Mouse (Mus musculus): ENCODE measurements at regions not wholly inside any gene's neighbourhood (a gene's known extent, or its start where the extent isn't known, plus 50 kb on each side); places are given as distances from the start of the nearest gene placed in this dataset.
A peak's percentile ranks its signal among the peaks of the same experiment; 100 is the strongest.

GRCm38 (mm10) chr3:130946576-130947276 lies 163.5 kb upstream of the Lef1 start:
- DNase-seq (ENCODE audit: low read depth in 3 of 3, low spot score in 3 of 3) (no peak), ATAC-seq (ENCODE audit: insufficient read depth) (no peak)
- Histone ChIP-seq H3K36me3 (replicated peaks; ENCODE audit: control insufficient read depth, insufficient read depth, low read depth) (no peaks in the 10 kb centered on the region), H3K4me3 (ENCODE audit: insufficient read depth in 1 of 2, low read depth in 2 of 2, low read length in 2 of 2) (no peak overlapping the region), H3K9ac (replicated peaks) (no peak overlapping the region), H3K4me2 (ENCODE audit: low read depth) (peak overlapping the region; percentile 16; the same call in 1 of the 2 replicates), H3K27ac (no peak overlapping the region), H3K27me3 (ENCODE audit: control insufficient read depth, insufficient read depth, low read length) (no peaks in the 10 kb centered on the region), H3K4me1 (replicated peaks; ENCODE audit: control insufficient read depth in 2 of 2, insufficient read depth in 2 of 2, low read length in 1 of 2) (no peaks in the 10 kb centered on the region), H3K9me3 (ENCODE audit: control insufficient read depth, low read length) (no peaks in the 10 kb centered on the region)
- WGBS (ENCODE audit: insufficient replicate concordance), result 66% methylated on average over 14 of the region's 14 CpGs
- TF ChIP-seq EP300 (IDR thresholded peaks at IDR 0.05; ENCODE audit: low read depth), result no peak
- TF ChIP-seq CTCF (IDR thresholded peaks at IDR 0.05; ENCODE audit: low read depth), result no peak

DNA sequence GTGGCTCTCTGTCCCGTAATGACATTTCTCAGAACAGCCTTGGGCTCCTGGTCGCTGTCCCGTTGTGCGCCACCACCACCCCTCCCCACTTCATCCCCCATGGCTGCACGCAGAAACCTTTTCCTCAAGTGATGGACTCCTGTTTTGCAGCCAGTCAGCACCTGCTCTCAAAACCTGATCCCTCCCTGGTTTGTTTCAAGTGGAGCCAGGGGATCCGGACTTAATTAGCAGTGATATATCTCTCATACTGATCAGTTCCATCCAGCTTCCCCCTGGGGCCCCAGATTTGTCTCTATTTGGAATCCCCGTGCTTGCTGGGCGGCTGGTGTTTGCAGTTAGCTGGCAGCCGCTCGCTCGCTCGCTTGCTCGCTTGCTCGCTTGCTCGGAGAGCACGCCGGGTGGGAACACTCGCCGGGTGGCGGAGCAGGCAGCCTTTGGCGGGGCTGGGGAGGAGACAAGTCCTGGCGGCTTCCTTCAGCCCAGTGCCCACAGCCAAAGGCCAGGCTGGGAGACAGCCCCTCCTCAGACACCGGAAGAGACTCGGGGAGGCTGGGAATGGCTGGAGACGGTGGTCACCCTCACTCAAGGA lies 164.3 kb upstream of the Lef1 start:
- no peak overlapping the region for H3K9ac ChIP-seq (replicated peaks)
- peak overlapping the region; percentile 16 for H3K4me2 ChIP-seq (ENCODE audit: low read depth)
- no peak for ATAC-seq (ENCODE audit: insufficient read depth)
- H3K27me3 ChIP-seq (ENCODE audit: control insufficient read depth, insufficient read depth, low read length), result no peaks in the 10 kb centered on the region
- H3K4me1 ChIP-seq (replicated peaks; ENCODE audit: control insufficient read depth in 2 of 2, insufficient read depth in 2 of 2, low read length in 1 of 2), result no peaks in the 10 kb centered on the region
- DNase-seq (ENCODE audit: low read depth in 3 of 3, low spot score in 3 of 3), result no peak
- H3K27ac ChIP-seq, result no peak overlapping the region
- TF ChIP-seq CTCF (IDR thresholded peaks at IDR 0.05; ENCODE audit: low read depth), result no peak
- no peak for TF ChIP-seq EP300 (IDR thresholded peaks at IDR 0.05; ENCODE audit: low read depth)
- H3K9me3 ChIP-seq (ENCODE audit: control insufficient read depth, low read length), result no peaks in the 10 kb centered on the region
- H3K4me3 ChIP-seq (ENCODE audit: insufficient read depth in 1 of 2, low read depth in 2 of 2, low read length in 2 of 2), result peak overlapping the region in 1 of 2 experiments; percentile 6; a peak in 2 of 4 replicates
- WGBS (ENCODE audit: insufficient replicate concordance), result 2% methylated on average over 25 of the region's 25 CpGs
- H3K36me3 ChIP-seq (replicated peaks; ENCODE audit: control insufficient read depth, insufficient read depth, low read depth), result no peaks in the 10 kb centered on the region

DNA sequence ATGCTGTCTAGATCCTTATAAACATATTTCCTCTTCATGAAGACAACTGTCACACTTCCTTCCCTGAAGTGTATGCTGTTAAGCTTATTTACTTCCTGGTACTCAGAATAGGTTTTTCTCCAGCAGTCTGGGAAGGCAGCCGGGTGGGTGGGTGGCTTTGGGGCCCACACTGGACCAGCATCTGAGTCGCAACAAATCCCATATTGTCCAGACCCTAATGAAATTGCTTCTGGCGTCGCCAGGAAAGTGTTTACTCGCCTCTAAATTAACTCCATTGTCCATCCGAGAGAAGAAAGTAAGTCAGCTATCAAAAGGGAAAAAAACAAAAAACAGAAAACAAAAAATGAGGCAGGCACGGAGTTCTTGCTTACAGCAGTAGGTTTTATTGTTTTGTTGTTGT lies 164.9 kb upstream of the Lef1 start:
- no peaks in the 10 kb centered on the region for H3K4me1 ChIP-seq (replicated peaks; ENCODE audit: control insufficient read depth in 2 of 2, insufficient read depth in 2 of 2, low read length in 1 of 2)
- no peak overlapping the region for H3K27ac ChIP-seq
- H3K4me2 ChIP-seq (ENCODE audit: low read depth), result no peak overlapping the region
- no peaks in the 10 kb centered on the region for H3K27me3 ChIP-seq (ENCODE audit: control insufficient read depth, insufficient read depth, low read length)
- H3K9ac ChIP-seq (replicated peaks), result no peak overlapping the region
- H3K9me3 ChIP-seq (ENCODE audit: control insufficient read depth, low read length), result no peaks in the 10 kb centered on the region
- TF ChIP-seq CTCF (IDR thresholded peaks at IDR 0.05; ENCODE audit: low read depth) (no peak), EP300 (IDR thresholded peaks at IDR 0.05; ENCODE audit: low read depth) (no peak)
- no peak overlapping the region for H3K4me3 ChIP-seq (ENCODE audit: insufficient read depth in 1 of 2, low read depth in 2 of 2, low read length in 2 of 2)
- H3K36me3 ChIP-seq (replicated peaks; ENCODE audit: control insufficient read depth, insufficient read depth, low read depth), result no peaks in the 10 kb centered on the region
- WGBS (ENCODE audit: insufficient replicate concordance), result 12% methylated on average over 7 of the region's 7 CpGs
- DNase-seq (ENCODE audit: low read depth in 3 of 3, low spot score in 3 of 3), result no peak
- ATAC-seq (ENCODE audit: insufficient read depth), result no peak

- TF ChIP-seq EP300 (IDR thresholded peaks at IDR 0.05; ENCODE audit: low read depth) (no peak), CTCF (IDR thresholded peaks at IDR 0.05; ENCODE audit: low read depth) (no peak)
- H3K27ac ChIP-seq, result no peak overlapping the region
- DNase-seq (ENCODE audit: low read depth in 3 of 3, low spot score in 3 of 3), result no peak
- no peaks in the 10 kb centered on the region for H3K27me3 ChIP-seq (ENCODE audit: control insufficient read depth, insufficient read depth, low read length)
- no peak overlapping the region for H3K9ac ChIP-seq (replicated peaks)
- H3K36me3 ChIP-seq (replicated peaks; ENCODE audit: control insufficient read depth, insufficient read depth, low read depth), result no peaks in the 10 kb centered on the region
- H3K4me1 ChIP-seq (replicated peaks; ENCODE audit: control insufficient read depth in 2 of 2, insufficient read depth in 2 of 2, low read length in 1 of 2), result no peaks in the 10 kb centered on the region
- ATAC-seq (ENCODE audit: insufficient read depth), result no peak
- WGBS (ENCODE audit: insufficient replicate concordance), result 66% methylated on average over 6 of the region's 6 CpGs
- H3K9me3 ChIP-seq (ENCODE audit: control insufficient read depth, low read length), result no peaks in the 10 kb centered on the region
- H3K4me3 ChIP-seq (ENCODE audit: insufficient read depth in 1 of 2, low read depth in 2 of 2, low read length in 2 of 2), result no peak overlapping the region
- H3K4me2 ChIP-seq (ENCODE audit: low read depth), result no peak overlapping the region
These were observed 166.0 kb upstream of the Lef1 start for GRCm38 (mm10) chr3:130944241-130944640.

- no peak for TF ChIP-seq EP300 (IDR thresholded peaks at IDR 0.05; ENCODE audit: low read depth)
- no peak for TF ChIP-seq CTCF (IDR thresholded peaks at IDR 0.05; ENCODE audit: low read depth)
- Histone ChIP-seq H3K4me1 (replicated peaks; ENCODE audit: control insufficient read depth in 2 of 2, insufficient read depth in 2 of 2, low read length in 1 of 2) (no peaks in the 10 kb centered on the region), H3K4me2 (ENCODE audit: low read depth) (no peak overlapping the region), H3K9ac (replicated peaks) (no peak overlapping the region), H3K27ac (no peak overlapping the region), H3K36me3 (replicated peaks; ENCODE audit: control insufficient read depth, insufficient read depth, low read depth) (no peaks in the 10 kb centered on the region), H3K9me3 (ENCODE audit: control insufficient read depth, low read length) (no peaks in the 10 kb centered on the region), H3K27me3 (ENCODE audit: control insufficient read depth, insufficient read depth, low read length) (no peaks in the 10 kb centered on the region), H3K4me3 (ENCODE audit: insufficient read depth in 1 of 2, low read depth in 2 of 2, low read length in 2 of 2) (no peak overlapping the region)
- 57% methylated on average over 8 of the region's 8 CpGs for WGBS (ENCODE audit: insufficient replicate concordance)
- ATAC-seq (ENCODE audit: insufficient read depth) (no peak), DNase-seq (ENCODE audit: low read depth in 3 of 3, low spot score in 3 of 3) (no peak)
These were observed 167.2 kb upstream of the Lef1 start for GRCm38 (mm10) chr3:130942947-130943630.

Data from liver, embryonic 14.5 days (tissue).